Mouse (Mus musculus) kidney, adult 2 months (tissue): ENCODE data around the gene Gmip.

Source experiments
- CTCF ChIP-seq: fragments of 200-500 bp; conservative IDR thresholded peaks from 2 replicates; pipeline ENCODE4 v1.5.1; 2011; ENCODE audit warnings: low read depth, mild to moderate bottlenecking, control low read depth, low read length, moderate library complexity, mixed read lengths; ENCODE audit not compliant: insufficient read depth, insufficient read length
- POLR2A ChIP-seq: fragments of 200-500 bp; IDR thresholded peaks from one replicate; pipeline ENCODE4 v1.6.1; 2011; ENCODE audit warnings: low read depth, low read length, control low read depth

GRCm38 (mm10) chr8:69775149-69775534 lies 33.3 kb upstream of the Gmip start:
- TF ChIP-seq CTCF (no peak), POLR2A (no peak)
